Mouse (Mus musculus) lung, embryonic 16.5 days (tissue): ENCODE measurements around the gene Cfap97d2. TPM values are rescaled to one million over a fixed set of nuclear protein-coding genes. Genes with fewer than 3 reads are reported as not detected.
"Not testable (repeated sequence)": the region's sequence is repeated elsewhere in the genome, so short reads cannot be mapped to it uniquely, and the experiment has no call there.

Experiments used
- ATAC-seq: fragments of 200-750 bp; cut with Nextera tagmentation; 2 replicates; pipeline ENCODE4 v1.8.0; 2017; ENCODE audit warnings: low read depth, mild to moderate bottlenecking, moderate library complexity
- H3K27ac ChIP-seq: fragments of 300-500 bp; sonication (generic); 2 replicates; pipeline ENCODE4 v1.5.1; 2014; ENCODE audit warnings: mild to moderate bottlenecking, control low read depth, low read length
- H3K27me3 ChIP-seq: fragments of 300-500 bp; sonication (generic); 2 replicates; pipeline ENCODE4 v1.6.1; 2014; ENCODE audit warnings: low read depth, low read length, mixed read lengths; ENCODE audit not compliant: control insufficient read depth, insufficient read depth
- H3K36me3 ChIP-seq: fragments of 300-500 bp; sonication (generic); 2 replicates; pipeline ENCODE4 v1.6.1; 2014; ENCODE audit warnings: low read length; ENCODE audit not compliant: control insufficient read depth, insufficient read depth
- H3K4me1 ChIP-seq: fragments of 300-500 bp; sonication (generic); replicated peaks from 2 replicates; pipeline ENCODE4 v1.6.1; 2014; ENCODE audit warnings: low read length, mixed read lengths; ENCODE audit not compliant: control insufficient read depth, insufficient read depth
- H3K4me2 ChIP-seq: fragments of 300-500 bp; sonication (generic); 2 replicates; pipeline ENCODE4 v1.6.1; 2014; ENCODE audit warnings: low read depth, low read length, control low read depth
- H3K4me3 ChIP-seq: fragments of 300-500 bp; sonication (generic); 2 replicates; pipeline ENCODE4 v1.5.1; 2014; ENCODE audit warnings: mild to moderate bottlenecking, low read length, control low read depth
- H3K9ac ChIP-seq: fragments of 300-500 bp; sonication (generic); 2 replicates; pipeline ENCODE4 v1.6.1; 2014; ENCODE audit warnings: low read length, control low read depth
- H3K9me3 ChIP-seq: fragments of 300-500 bp; sonication (generic); 2 replicates; pipeline ENCODE4 v1.6.1; 2016; ENCODE audit warnings: low read length; ENCODE audit not compliant: control insufficient read depth
- WGBS: fragments of 180-500 bp; shearing (Covaris S2); extraction: QIAGEN DNeasy Blood & Tissue Kit; methylation state at CpG from one replicate; pipeline ENCODE4 v1.1.7; 2014; 5-methylcytosine and 5-hydroxymethylcytosine counted together
- polyA plus RNA-seq: library from polyadenylated mRNA; unstranded; fragments of >200 nt; fragmentation: Nextera tagmentation; extraction: Ambion mirVana; gene quantifications from 2 replicates; pipeline ENCODE4 v1.2.1, GENCODE M21; 2015

The Cfap97d2 gene
- polyA plus RNA-seq, 1 experiment from 2014 or later, result 0.29 TPM

- Histone ChIP-seq H3K36me3 (no peaks in the 10 kb centered on the region), H3K9ac (no peak overlapping the region), H3K9me3 (no peaks in the 10 kb centered on the region), H3K4me2 (no peak overlapping the region), H3K4me3 (no peak overlapping the region), H3K4me1 (peaks cover 19% of the 10 kb centered on the region), H3K27me3 (no peaks in the 10 kb centered on the region), H3K27ac (no peak overlapping the region)
- no peak for ATAC-seq
- 77% methylated on average over 5 of the region's 5 CpGs for WGBS
Measured at GRCm38 (mm10) chr8:13706918-13707317, 1.2 kb downstream of the Cfap97d2 start.

GRCm38 (mm10) chr8:13708514-13708913 lies 2.8 kb downstream of the Cfap97d2 start:
- no peak overlapping the region for H3K27ac ChIP-seq
- H3K9ac ChIP-seq, result no peak overlapping the region
- no peak for ATAC-seq
- no peaks in the 10 kb centered on the region for H3K36me3 ChIP-seq
- no peak overlapping the region for H3K4me3 ChIP-seq
- H3K4me1 ChIP-seq, result peaks cover 4% of the 10 kb centered on the region; the same call in 1 of the 2 replicates
- no peak overlapping the region for H3K4me2 ChIP-seq
- WGBS, result 86% methylated on average over 5 of the region's 5 CpGs
- H3K9me3 ChIP-seq, result no peaks in the 10 kb centered on the region
- H3K27me3 ChIP-seq, result no peaks in the 10 kb centered on the region

- Histone ChIP-seq H3K9ac (no peak overlapping the region), H3K36me3 (no peaks in the 10 kb centered on the region), H3K4me3 (no peak overlapping the region), H3K9me3 (no peaks in the 10 kb centered on the region), H3K27ac (no peak overlapping the region), H3K4me1 (no peaks in the 10 kb centered on the region), H3K27me3 (no peaks in the 10 kb centered on the region), H3K4me2 (no peak overlapping the region)
- ATAC-seq, result no peak
- 89% methylated on average over 8 of the region's 8 CpGs for WGBS
Measured at GRCm38 (mm10) chr8:13718980-13719379, 13.3 kb downstream of the Cfap97d2 start.

- H3K27me3 ChIP-seq, result no peaks in the 10 kb centered on the region
- no peaks in the 10 kb centered on the region for H3K36me3 ChIP-seq
- no peak overlapping the region for H3K4me3 ChIP-seq
- no peak overlapping the region for H3K4me2 ChIP-seq
- ATAC-seq, result no peak
- no peak overlapping the region for H3K27ac ChIP-seq
- H3K9ac ChIP-seq, result no peak overlapping the region
- H3K9me3 ChIP-seq, result no peaks in the 10 kb centered on the region
- H3K4me1 ChIP-seq, result no peaks in the 10 kb centered on the region
Measured at GRCm38 (mm10) chr8:13725722-13726121, 20.0 kb downstream of the Cfap97d2 start.

GRCm38 (mm10) chr8:13727469-13728094 lies 21.9 kb downstream of the Cfap97d2 start:
- 51% methylated on average over 10 of the region's 10 CpGs for WGBS
- H3K9ac ChIP-seq, result no peak overlapping the region
- H3K4me2 ChIP-seq, result no peak overlapping the region
- H3K36me3 ChIP-seq, result no peaks in the 10 kb centered on the region
- no peaks in the 10 kb centered on the region for H3K27me3 ChIP-seq
- no peak overlapping the region for H3K4me3 ChIP-seq
- no peak overlapping the region for H3K27ac ChIP-seq
- no peaks in the 10 kb centered on the region for H3K4me1 ChIP-seq
- no peak for ATAC-seq
- no peaks in the 10 kb centered on the region for H3K9me3 ChIP-seq

GRCm38 (mm10) chr8:13740323-13740770 lies 34.7 kb downstream of the Cfap97d2 start:
- H3K36me3 ChIP-seq, result no peaks in the 10 kb centered on the region
- H3K4me1 ChIP-seq, result 0 out of 2 replicates have a peak, but pooled peaks cover 4% of the 10 kb centered on the region
- no peak overlapping the region for H3K4me3 ChIP-seq
- no peaks in the 10 kb centered on the region for H3K9me3 ChIP-seq
- 11% methylated on average over 6 of the region's 6 CpGs for WGBS
- peak overlapping the region; percentile 23 for H3K4me2 ChIP-seq
- H3K27ac ChIP-seq, result peak overlapping the region; percentile 85
- 0 out of 2 replicates have a peak overlapping the region, but pooled peaks have one; percentile 14 for H3K9ac ChIP-seq
- H3K27me3 ChIP-seq, result no peaks in the 10 kb centered on the region
- ATAC-seq, result peak; percentile 93

GRCm38 (mm10) chr8:13740817-13741613 lies 35.3 kb downstream of the Cfap97d2 start:
- no peak for ATAC-seq
- H3K27me3 ChIP-seq, result no peaks in the 10 kb centered on the region
- 62% methylated on average over 7 of the region's 7 CpGs for WGBS
- H3K4me1 ChIP-seq, result 0 out of 2 replicates have a peak, but pooled peaks cover 4% of the 10 kb centered on the region
- no peaks in the 10 kb centered on the region for H3K9me3 ChIP-seq
- no peaks in the 10 kb centered on the region for H3K36me3 ChIP-seq
- peak overlapping the region; percentile 85 for H3K27ac ChIP-seq
- H3K4me2 ChIP-seq, result no peak overlapping the region
- H3K4me3 ChIP-seq, result no peak overlapping the region
- H3K9ac ChIP-seq, result no peak overlapping the region

- H3K4me1 ChIP-seq, H3K4me3 ChIP-seq, H3K4me2 ChIP-seq, H3K36me3 ChIP-seq, H3K27ac ChIP-seq, ATAC-seq, H3K9ac ChIP-seq, H3K9me3 ChIP-seq, H3K27me3 ChIP-seq: not testable (repeated sequence)
- WGBS, result 90% methylated on average over 3 of the region's 6 CpGs
Measured at GRCm38 (mm10) chr8:13746212-13746611, 40.5 kb downstream of the Cfap97d2 start.

GRCm38 (mm10) chr8:13747626-13748025 lies 41.9 kb downstream of the Cfap97d2 start:
- ATAC-seq, result no peak
- H3K4me3 ChIP-seq, result no peak overlapping the region

More at GRCm38 (mm10) chr8:13747626-13748025, 41.9 kb downstream of the Cfap97d2 start:
- Histone ChIP-seq H3K4me1 (no peaks in the 10 kb centered on the region), H3K27me3 (no peaks in the 10 kb centered on the region), H3K9ac (no peak overlapping the region), H3K4me2 (no peak overlapping the region), H3K9me3 (no peaks in the 10 kb centered on the region), H3K36me3 (no peaks in the 10 kb centered on the region), H3K27ac (no peak overlapping the region)
- WGBS, result 23% methylated on average over 3 of the region's 3 CpGs
